ENCODE assay signal across 8 mouse cellular contexts in genomic region chr12:3791257-3791656, GRCm38 (mm10). TPM values are rescaled to one million over a fixed set of nuclear protein-coding genes. Genes with fewer than 3 reads are reported as not detected.
DNase-seq lines count a peak whose midpoint lies in the region; ATAC-seq and TF ChIP-seq lines count a peak whose summit lies in the region.

No protein-coding gene starts in this region.

- no peak overlapping the region for H3K27ac ChIP-seq in neural tube, embryonic 11.5 days (ENCODE audit: low read depth, low read length)
- H3K27ac ChIP-seq in liver, embryonic 16.5 days (ENCODE audit: low read length), result no peak overlapping the region
- H3K27ac ChIP-seq in stomach, postnatal 0 days (replicated peaks), result no peak overlapping the region

- no peaks in the 10 kb centered on the region; the same call in 1 of the 2 replicates for H3K4me1 ChIP-seq in neural tube, embryonic 11.5 days (ENCODE audit: control insufficient read depth, insufficient read depth, low read length)
- peaks cover 4% of the 10 kb centered on the region for H3K4me1 ChIP-seq in liver, embryonic 16.5 days (ENCODE audit: control insufficient read depth, low read depth, low read length)
- peaks cover 4% of the 10 kb centered on the region for H3K4me1 ChIP-seq in stomach, postnatal 0 days (replicated peaks; ENCODE audit: control insufficient read depth, insufficient read depth)

- H3K9ac ChIP-seq in neural tube, embryonic 11.5 days (ENCODE audit: low read length), result no peak overlapping the region
- H3K9ac ChIP-seq in liver, embryonic 16.5 days (ENCODE audit: low read depth, low read length), result no peak overlapping the region
- H3K9ac ChIP-seq in stomach, postnatal 0 days (ENCODE audit: low read length), result no peak overlapping the region

- no peak for ATAC-seq in cerebellum, adult (ENCODE audit: insufficient number of reproducible peaks, low FRiP score, low TSS enrichment)
- ATAC-seq in neural tube, embryonic 11.5 days (ENCODE audit: insufficient read depth, low FRiP score, low TSS enrichment), result 0 out of 2 replicates have a peak, but pooled peaks have one; percentile 10
- no peak for ATAC-seq in liver, embryonic 16.5 days (ENCODE audit: low read depth)
- ATAC-seq in stomach, postnatal 0 days (ENCODE audit: low FRiP score, low TSS enrichment), result no peak

- no peaks in the 10 kb centered on the region for H3K9me3 ChIP-seq in neural tube, embryonic 11.5 days (ENCODE audit: control insufficient read depth, low read length)
- no peaks in the 10 kb centered on the region for H3K9me3 ChIP-seq in liver, embryonic 16.5 days (replicated peaks; ENCODE audit: control insufficient read depth, low read length)
- H3K9me3 ChIP-seq in stomach, postnatal 0 days (ENCODE audit: control insufficient read depth, low read length), result no peaks in the 10 kb centered on the region

- no peaks in the 10 kb centered on the region for H3K36me3 ChIP-seq in neural tube, embryonic 11.5 days (ENCODE audit: control insufficient read depth, insufficient read depth, low read length)
- no peaks in the 10 kb centered on the region for H3K36me3 ChIP-seq in liver, embryonic 16.5 days (ENCODE audit: control insufficient read depth, insufficient read depth)
- H3K36me3 ChIP-seq in stomach, postnatal 0 days (ENCODE audit: control insufficient read depth, insufficient read depth, low read length), result no peaks in the 10 kb centered on the region

- TF ChIP-seq CTCF in stomach, postnatal 0 days (IDR thresholded peaks at IDR 0.05; ENCODE audit: low read depth), result no peak

- no peak for TF ChIP-seq EP300 in stomach, postnatal 0 days (optimal IDR thresholded peaks at IDR 0.05)

- WGBS in neural tube, embryonic 11.5 days, result 57% methylated on average over 7 of the region's 7 CpGs
- WGBS in liver, embryonic 16.5 days (ENCODE audit: insufficient replicate concordance), result 40% methylated on average over 7 of the region's 7 CpGs
- 37% methylated on average over 7 of the region's 7 CpGs for WGBS in stomach, postnatal 0 days

- peak; percentile 49 for DNase-seq in cerebellum, adult 11-12 months
- DNase-seq in neural tube, embryonic 11.5 days (ENCODE audit: low spot score), result no peak
- no peak for DNase-seq in neural tube, embryonic 10.5 days (ENCODE audit: extremely low spot score, low spot score)
- DNase-seq in stomach, postnatal 0 days (ENCODE audit: low spot score), result no peak
- no peak for DNase-seq in adipocyte (ENCODE audit: low spot score)
- no peak for DNase-seq in testis, postnatal 10 days (ENCODE audit: low spot score)

- peak overlapping the region; percentile 30 for H3K4me2 ChIP-seq in neural tube, embryonic 11.5 days (ENCODE audit: low read depth)
- peak overlapping the region; percentile 55 for H3K4me2 ChIP-seq in liver, embryonic 16.5 days (ENCODE audit: low read depth, low read length)
- H3K4me2 ChIP-seq in stomach, postnatal 0 days (replicated peaks; ENCODE audit: low read depth), result peak overlapping the region; percentile 60

- H3K27me3 ChIP-seq in neural tube, embryonic 11.5 days (ENCODE audit: control insufficient read depth, insufficient read depth, low read length), result no peaks in the 10 kb centered on the region
- no peaks in the 10 kb centered on the region for H3K27me3 ChIP-seq in liver, embryonic 16.5 days (ENCODE audit: control insufficient read depth, insufficient read depth, low read depth, low read length)
- no peaks in the 10 kb centered on the region for H3K27me3 ChIP-seq in stomach, postnatal 0 days (ENCODE audit: control insufficient read depth, insufficient read depth, low read length)

- H3K4me3 ChIP-seq in neural tube, embryonic 11.5 days (ENCODE audit: low read depth, low read length), result no peak overlapping the region
- peak overlapping the region; percentile 37; the same call in 1 of the 2 replicates for H3K4me3 ChIP-seq in liver, embryonic 16.5 days (ENCODE audit: low read depth, low read length)
- peak overlapping the region; percentile 40; the same call in 1 of the 2 replicates for H3K4me3 ChIP-seq in stomach, postnatal 0 days (ENCODE audit: low read depth, low read length)

RNA-seq across cellular contexts. Expression of gene Dnmt3a, which starts 14.6 kb away (rescaled TPM):
- polyA plus RNA-seq in neural tube, embryonic 11.5 days (2014; fragmentation: Nextera tagmentation; extraction: Ambion mirVana), result 88.6 and 102 TPM in 2 replicates
- polyA plus RNA-seq in liver, embryonic 16.5 days (2015; fragmentation: Nextera tagmentation; extraction: Ambion mirVana), result 16.8 and 18.2 TPM in 2 replicates
- 29.7 and 44.0 TPM in 2 replicates for polyA plus RNA-seq in stomach, postnatal 0 days (2015; fragmentation: Nextera tagmentation; extraction: Ambion mirVana)
